Mouse (Mus musculus) urinary bladder, postnatal 4 days (tissue): Measurements from ENCODE around the gene Erich2.
A peak's percentile ranks its signal among the peaks of the same experiment; 100 is the strongest.
"Not testable (repeated sequence)": the region's sequence is repeated elsewhere in the genome, so short reads cannot be mapped to it uniquely, and the experiment has no call there.

ENCODE experiments used
- DNase-seq, 2 experiments: peaks; one replicate each; pipeline ENCODE4 v3.0.0; 2021 to 2022; ENCODE audit warnings: low spot score in 2 of 2

Gene Erich2

DNA sequence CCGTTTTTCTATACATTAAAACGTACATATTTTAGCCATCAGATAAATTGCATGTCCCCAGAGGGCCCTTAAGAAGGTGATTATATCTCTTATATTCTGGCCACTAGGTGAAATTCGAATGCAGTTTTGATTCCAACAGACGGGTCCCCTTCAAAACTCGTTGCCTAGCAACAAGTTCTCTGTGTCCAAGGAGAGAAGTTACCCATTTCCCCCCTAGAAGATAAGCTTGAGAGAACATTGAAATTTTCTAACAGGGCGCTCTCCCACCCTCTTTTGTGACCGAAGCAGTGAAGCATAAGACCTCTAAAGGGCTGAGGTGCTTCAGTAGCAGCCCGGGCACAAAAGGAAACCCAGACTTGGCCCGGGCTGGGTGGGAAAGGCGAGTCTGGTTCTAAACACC, at the start of gene Erich2:
Gene Erich2 (plus strand): TSS at position 324 of the 400 bp plus-strand sequence.
- no peak for DNase-seq

DNA sequence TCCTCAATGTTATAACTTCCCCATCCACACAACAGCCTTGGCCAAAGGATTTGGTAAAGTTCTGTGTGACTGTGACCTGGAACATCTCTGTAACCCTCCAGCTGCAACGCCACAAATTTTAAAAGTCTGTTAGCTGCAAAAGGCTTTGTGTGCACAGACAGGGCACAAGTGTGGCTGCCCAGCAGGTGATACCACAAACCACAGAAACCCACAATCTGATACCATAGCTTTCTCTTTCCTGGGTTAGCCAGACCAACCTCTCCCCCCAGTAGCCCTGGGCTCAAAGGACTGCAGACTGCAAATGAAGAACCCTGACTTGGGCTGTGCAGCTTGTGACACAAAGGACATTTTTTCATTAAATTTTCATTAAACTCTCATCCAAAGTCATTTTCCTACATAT, 45.0 kb upstream of the Erich2 start:
- no peak for DNase-seq

DNA sequence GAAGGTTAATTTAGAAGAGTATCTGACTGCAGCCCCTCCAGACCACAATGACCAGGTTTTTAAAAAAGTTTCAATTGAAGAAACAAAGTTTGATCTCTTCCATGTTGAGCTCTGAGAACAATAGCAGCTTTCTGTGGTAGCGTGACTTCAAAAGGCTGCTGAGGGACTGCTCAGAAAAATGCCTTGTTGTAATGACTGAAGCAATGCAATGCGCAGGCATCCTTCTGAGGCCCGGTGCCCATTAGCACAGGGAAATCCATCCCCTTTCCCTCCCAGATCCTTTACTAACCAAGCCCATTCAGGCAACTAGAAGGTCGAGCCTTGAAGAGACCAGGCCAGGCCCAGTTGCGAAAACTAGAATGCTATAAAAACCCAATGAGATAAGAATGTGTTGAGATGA, 37.5 kb upstream of the Erich2 start:
- DNase-seq, result no peak

DNA sequence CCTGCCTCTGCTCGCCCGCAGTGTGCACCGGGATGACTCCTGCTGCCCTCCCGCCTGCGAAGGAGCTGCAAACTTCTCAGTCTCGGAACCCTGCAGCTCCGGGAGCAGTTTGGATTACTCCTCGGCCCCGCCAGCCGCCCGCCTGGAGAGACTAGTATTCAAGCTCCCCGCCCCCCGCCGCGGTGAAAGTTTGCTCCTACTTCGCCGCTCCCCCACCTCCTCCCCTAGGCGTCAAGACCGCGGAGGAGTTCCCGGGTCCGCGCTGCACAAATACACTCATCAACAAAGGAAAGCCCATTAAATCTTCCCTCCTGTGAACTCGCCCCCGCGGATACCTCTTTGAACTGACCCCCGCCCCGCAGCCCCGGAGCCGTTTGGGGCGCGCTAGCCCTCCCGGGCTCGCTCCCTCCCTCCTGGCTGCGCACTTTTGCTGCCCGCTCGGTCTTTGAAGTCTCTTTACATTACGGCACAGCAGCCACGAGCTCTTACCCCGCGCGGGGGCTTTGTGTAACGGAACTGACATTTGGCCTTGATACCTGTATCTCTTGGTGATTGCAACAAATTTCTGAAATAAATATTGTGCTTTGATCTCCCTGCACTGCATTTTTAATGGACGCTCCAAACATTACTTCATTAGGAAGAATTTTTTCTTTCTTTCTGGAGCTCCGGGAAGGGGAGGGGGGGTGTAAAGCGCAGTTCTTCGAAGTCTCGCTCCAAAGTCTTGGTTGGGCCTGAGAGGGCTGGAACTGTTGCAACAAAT, 36.6 kb upstream of the Erich2 start:
- peak in 1 of 2 experiments; percentile 18 for DNase-seq

DNA sequence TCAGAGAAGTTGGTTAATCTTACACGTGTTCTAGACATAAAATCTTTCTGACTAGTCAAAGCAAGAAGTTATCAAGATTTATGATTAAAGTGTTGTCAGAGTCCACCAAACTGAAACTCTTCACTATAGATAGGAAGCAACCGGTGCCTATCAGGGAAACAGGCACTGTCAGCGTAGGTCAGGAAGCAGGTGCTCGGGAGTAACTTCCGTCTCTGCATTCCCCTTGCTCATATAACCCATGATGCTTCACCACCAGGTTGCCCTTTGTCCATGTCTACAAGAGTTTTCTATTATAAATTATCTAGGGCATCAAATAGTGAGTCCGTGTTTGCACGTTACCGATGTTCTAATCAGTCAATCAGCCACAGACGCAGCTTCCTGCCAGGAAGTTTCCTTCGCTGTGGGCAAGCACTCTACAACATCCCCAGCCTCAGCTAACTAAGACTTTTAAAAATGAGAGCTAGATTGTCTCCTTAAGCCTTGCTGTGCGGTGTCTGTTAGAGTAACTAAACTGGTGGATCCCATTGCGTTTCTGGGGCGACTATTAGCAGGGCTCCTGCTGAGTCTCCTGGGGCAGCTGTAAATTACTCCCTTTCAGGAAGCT, 10.8 kb upstream of the Erich2 start:
- no peak for DNase-seq

DNA sequence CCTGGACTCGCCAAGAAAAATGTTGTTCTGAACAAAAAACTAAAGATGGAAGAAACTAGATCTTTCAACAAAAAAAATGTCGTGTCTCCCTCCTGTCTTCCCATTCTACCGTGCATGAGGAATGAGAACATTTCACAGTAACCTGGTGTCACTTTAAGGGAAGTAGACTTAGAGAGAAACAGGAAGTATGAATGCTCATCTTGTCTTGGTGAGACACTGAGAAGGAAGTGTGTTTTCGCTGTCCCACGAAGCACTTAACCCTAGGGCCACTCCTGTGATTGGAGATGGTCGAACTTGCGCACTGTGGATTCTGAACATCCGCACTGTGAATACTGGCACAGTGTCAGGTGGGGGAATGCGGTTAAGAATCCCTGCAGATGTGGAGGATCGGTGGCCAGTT, 5.2 kb upstream of the Erich2 start:
- DNase-seq, result no peak

DNA sequence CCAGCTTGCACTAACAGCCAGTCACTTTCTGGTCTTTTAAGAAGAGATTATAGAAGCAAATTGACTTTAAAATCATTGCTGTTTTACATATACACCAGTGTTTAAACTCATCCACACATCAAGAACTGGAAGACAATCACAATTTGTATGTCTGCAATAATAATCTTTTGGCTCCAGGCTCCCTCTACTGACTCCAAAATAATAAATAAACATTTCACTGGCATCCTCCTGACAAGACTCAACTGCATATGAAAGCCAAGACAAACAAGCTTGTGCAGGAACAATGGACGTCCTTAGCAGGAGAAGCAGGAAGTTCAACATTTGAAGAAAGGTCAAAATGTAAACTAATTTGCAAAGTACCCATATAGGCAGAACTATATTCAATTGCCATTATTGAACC, 3.4 kb upstream of the Erich2 start:
- DNase-seq, result no peak

DNA sequence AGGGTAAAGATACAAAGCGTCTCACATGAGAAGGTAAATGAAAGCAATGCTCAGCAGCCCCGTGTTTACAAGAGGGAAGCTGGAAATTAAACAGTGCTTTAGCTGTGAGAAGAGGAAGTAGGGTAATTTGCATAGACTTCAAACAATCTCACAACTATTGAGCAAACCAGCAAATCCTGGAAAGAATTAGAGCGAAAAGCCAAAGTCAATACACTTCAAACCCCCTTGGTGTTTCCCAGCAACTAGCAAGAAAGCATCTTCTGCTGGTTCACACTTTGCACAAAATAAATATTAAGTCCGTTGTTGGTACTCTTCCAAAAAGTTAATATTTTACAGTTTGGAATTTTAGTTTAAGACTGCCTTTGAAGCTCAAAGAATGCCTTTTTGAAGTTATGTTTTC, 2.7 kb upstream of the Erich2 start:
- no peak for DNase-seq

DNA sequence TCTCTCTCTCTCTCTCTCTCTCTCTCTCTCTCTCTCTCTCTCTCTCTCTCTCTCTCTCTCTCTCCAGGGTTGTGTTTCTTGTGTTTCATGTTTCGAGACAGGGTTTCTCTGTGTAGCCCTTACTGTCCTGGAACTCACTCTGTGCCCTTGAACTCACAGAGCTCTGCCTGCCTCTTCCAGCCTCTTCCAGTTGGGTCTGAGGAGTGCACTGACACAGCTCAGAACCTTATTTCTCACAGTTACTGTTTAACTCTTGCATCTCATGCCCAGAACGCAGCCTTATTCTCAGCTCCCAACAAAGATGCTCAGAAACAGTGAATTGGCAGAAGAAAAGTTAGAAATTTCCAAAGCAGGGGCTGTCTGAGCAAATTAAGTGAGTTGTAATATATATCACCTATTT, 2.2 kb upstream of the Erich2 start:
- no peak for DNase-seq

DNA sequence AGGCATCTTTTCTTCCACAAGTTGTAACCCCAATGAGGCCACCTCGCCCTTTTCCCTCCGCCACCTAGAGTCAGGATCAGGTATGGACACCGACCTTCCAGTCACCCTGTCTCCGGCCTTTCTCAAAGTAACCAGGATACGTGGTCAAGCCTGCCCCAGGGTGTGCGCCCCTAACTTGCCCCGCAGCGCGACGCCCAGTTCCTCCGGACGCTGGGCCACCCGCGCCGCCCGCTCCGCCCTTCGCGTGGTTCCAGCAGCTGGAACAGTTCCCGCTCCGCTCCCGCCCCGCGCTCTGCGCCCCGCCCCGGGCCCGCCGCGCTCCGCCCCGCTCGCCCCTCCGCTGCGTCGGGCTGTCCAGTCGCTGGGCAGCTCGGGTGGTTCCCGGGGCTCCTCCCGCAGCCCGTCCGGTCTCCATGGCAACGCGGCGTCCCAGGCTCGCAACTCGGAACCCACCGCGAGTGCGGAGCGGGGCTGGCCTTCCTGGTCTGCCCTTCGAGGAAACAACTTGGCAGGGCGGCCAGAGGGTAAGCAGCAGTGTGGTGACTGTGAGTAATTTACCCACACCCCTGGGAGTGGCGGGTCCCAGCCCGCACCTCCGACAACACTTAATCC, 508 bp downstream of the Erich2 start:
- DNase-seq, result peak; percentile 75 to 82

DNA sequence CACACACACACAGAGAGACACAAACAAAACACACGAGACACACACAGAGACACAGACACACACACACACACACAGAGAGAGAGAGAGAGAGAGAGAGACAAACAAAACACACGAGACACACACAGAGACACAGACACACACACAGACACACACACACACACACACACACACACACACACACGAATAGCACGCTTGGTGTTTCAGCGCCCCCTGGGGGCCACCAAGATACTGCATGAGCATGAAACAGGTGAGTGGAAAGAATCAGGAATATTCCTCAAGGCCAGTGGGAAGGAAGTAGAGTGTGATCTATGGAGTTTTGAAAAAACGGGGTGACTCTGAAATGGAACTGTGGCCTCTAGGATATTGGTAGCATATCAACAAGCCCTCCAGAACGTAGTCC, 29.7 kb downstream of the Erich2 start:
- DNase-seq, result not testable (repeated sequence)

DNA sequence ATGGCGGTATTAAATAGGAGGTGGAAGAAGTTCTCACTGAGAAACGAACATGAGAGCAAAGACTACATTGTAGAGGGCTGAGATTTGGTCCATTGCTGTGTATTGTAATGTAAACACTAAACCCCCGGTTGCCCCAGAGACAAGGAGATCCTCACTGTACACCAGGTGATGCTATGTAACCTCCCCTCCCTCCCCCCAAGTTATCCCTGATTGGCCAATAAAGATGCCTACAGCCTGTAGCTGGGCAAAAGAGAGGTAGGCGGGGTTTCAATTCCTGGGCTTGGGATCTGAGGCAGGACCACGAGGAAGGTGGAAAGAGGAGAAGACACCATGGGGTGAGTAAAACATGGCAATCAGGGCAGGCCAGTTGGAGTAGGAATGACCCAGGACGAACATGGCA, 42.1 kb downstream of the Erich2 start:
- DNase-seq, result no peak

DNA sequence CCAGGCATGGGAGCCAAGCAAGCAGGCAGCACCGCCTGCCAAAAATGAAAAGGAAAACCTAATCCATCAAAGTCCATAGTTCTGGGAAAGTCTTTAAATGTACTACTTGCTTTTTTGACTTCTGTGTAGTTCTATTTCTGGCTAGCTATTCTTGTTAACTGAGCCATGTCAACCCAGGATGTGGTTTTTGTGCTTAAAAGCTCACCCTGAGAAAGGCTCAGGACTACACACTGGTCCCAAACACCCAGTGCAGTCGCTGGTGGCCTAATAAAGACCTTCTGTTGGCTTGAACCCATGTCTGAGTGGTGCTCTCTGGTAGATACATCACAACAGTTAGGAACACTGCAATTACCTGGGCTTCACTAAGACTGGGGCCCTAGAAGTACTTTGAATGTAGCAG, 42.8 kb downstream of the Erich2 start:
- no peak for DNase-seq

DNA sequence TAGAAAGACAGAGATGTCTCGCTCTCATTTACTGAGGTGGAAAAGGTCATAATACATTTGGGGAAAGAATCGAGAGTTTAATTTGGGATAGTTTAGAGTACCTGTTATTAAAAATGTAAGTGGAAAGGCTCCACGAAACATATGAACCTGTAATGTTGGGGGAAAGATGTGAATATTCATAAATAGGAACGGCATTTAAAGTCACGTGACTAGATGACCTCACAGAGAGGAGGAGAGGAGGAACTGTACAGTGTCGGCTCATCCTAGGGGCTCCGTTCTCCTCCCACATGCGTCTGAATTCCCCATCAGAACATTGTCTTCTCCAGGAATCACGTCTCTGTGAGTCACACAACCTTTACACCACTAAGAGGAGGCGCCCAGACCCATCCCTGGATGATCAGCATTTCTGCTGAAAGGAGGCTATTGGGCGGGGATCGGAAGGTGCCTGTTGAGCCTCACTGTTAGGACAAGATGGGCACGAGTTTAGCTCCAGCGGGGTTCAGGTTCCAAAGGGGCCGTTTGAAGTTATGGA, 43.5 kb downstream of the Erich2 start:
- no peak for DNase-seq

DNA sequence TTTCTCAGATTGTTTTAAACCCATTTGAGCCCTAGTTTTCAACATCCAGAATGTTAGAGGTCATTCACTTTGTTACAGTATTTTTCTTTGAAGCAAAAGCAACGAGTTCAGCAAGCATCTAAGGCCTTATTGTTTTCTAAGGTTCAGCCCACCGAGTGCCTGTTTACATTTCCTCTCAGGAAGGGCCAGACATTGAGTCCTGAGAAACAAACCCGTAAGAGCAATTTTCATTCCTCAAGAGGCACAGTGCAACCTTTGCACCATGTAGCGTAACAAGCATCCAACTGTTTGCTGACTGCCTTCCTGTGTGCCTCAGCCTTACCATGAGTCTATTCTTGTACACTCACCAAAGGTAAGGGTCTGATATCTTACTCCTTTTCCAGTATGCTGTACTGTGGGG, 44.2 kb downstream of the Erich2 start, which contains the start of gene Gad1:
Gene Gad1 (plus strand): TSS at position 301 of the 400 bp plus-strand sequence.
- no peak for DNase-seq

DNA sequence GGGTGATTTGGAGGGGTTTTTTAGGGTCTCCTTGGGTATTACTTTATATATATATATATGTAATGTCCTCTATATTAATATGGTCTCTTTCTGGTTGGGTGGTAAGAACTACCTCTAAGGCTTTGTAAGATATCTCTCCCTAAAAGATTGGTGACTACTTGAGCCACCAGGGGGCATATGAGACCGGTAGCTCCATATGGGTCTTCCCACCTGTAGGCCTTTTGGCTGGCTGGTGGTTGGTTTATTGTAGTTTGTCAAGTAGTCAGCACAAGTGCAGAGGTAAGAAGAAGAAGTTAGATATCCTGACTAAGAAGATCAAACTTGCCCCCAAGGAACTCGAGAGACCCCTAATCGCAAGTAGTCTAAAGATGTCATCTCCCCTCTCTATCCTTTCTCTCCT, 45.2 kb downstream of the Erich2 start:
- DNase-seq, result no peak

DNA sequence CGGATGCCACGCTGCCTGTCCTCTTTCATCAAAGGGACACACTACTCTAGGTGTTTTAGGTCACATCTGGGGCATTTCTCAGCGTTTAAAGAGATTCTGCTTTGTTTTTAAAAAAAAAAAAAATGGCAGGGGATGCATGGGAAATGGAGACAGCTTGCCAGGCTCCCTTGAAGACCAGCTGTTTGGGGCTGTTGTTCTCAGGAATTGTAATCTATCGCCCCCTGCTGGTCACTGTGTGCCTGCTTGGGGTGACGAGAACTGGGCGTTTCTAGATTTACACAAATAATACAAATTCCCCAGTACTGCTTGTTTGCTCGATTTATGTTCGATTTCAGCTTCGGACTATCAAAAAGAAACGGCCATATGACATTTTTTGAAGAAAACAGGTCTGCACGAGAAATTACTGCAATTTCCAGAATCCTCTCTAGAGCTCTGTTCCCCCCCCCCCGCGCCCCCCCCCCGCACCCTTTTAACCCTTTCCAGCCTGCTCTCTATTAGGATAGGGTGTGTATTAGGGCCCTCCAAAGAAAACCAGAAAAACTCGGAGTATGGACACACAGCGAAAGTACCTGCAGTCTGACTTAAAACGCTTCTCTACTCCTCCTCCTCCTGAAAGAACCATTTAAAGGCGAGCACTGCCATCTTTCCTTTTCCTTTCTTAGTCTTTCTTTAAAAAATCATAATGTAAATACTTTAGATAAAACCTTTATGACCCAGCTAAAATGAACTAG, 49.7 kb downstream of the Erich2 start:
- peak; percentile 53 to 74 for DNase-seq

DNA sequence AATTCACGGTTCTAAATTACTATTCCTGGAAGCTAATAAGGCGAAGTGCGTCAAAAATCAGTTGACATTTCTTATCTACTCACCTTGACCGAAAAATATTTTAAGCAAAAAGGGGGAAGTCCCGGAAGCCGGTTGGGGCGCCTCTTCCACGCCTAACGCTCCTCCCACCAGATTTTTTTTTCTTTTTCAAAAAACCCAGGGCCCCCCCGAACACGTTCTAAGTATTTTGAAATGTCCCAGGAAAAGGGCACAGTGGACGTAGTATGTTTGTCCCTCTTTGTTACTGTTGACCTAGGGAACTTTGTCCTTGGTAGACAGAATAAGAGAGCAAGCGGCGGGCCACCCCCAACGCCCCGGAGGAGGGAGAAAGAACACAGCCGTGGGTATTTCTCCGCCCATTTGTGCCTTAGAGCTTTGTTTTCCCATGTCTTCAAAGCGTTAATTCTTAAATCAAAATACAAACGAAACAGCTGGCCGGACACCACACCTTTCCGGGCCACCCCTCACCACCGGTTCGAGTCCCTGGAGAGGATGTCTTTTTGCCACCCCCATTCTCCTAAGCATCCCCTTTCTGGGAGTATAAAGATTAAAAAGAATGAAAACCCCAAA, 50.3 kb downstream of the Erich2 start:
- DNase-seq, result no peak

DNA sequence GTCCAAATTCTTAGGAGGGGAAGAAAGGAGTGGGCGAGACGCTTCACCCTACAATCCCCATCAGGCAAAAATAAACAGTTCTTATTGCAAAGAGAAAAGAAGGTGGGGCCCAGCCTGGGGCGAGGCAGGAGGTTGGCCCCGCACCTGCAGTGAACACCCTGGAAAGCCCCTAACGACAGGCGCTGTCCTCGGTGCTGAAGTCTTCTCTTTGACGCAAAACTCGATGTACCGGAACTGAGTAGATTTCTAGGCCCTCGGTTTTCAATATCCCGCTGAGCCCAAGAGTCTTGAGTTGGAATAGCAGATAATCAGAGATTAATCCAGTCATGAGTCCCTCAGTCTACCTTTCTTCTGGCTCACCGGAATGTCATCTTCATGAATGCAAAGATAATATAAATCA, 50.9 kb downstream of the Erich2 start:
- DNase-seq, result peak in 1 of 2 experiments; percentile 72

DNA sequence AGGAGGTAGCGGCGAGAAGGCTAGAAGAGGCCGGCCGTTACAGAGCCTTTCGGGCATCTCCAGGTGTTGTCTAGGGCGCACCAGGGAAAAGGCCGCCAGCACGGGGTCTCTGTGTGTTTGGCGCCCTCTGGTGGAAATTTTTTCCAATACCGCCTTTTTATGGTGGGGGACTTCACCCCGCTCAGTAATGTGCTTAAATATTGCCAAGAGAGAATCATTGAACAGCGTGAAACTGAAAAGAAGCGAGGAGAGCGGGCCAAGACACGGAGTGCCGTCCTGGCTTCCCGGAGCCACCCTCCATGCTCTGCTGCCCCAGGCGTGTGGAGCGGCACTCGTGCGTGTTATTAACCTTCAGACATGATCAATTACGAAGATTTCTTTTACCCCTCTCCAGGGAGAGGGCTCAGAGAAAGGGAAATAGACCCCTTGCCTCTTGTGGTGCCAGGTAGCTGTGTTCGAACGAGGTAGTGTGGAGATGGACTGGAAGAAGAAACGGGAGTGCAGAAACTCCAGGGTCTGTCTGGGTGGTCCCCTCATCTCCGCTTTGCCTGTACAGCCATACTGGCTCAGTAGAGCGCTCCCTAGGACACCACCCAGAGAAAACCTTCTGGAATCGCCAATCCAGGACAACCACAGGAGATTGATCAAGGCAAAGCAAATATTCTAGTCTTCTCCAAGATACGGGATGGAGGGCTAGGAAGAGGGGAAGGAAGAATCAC, 52.6 kb downstream of the Erich2 start:
- no peak for DNase-seq

DNA sequence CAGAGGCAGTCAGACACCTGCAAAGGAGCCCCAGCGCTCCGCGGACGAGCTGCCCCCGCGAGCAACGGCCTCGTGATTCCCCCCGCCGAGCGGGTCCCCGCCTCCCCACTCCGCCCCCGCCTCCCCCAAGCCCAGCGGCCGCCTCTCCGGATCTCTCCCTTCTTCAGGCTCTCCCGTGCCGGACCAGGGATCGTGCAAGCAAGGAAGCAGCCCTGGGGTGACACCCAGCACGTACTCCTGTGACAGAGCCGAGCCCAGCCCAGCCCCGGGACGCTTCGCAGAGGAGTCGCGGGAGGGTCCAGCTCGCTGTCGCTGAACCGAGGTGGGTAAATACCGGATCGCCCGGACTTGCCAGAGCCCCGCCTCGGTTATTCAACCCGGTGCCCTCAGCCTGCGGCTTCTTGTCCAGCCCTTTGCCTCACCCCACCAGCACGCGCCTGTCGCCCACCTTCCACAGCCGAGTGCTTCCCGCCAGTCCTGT, 53.4 kb downstream of the Erich2 start:
- no peak for DNase-seq
